Mouse (Mus musculus): ENCODE data around the gene Arpp21. TPM values are rescaled to one million over a fixed set of nuclear protein-coding genes. Genes with fewer than 3 reads are reported as not detected.

The Arpp21 gene
- total RNA-seq, 2 experiments from 2014 or later, result 81.0 to 87.2 TPM

- no peak for DNase-seq (ENCODE audit: low spot score in 2 of 2)
Measured at GRCm38 (mm10) chr9:112185746-112186145, 50.0 kb downstream of the Arpp21 start.

- no peak for DNase-seq (ENCODE audit: low spot score in 2 of 2)
Measured at GRCm38 (mm10) chr9:112182738-112183137, 53.0 kb downstream of the Arpp21 start.

GRCm38 (mm10) chr9:112180006-112180405 is 55.7 kb downstream of the Arpp21 start:
- DNase-seq (ENCODE audit: low spot score in 2 of 2), result no peak

- DNase-seq (ENCODE audit: low spot score in 2 of 2), result no peak
Measured at GRCm38 (mm10) chr9:112178438-112178837, 57.3 kb downstream of the Arpp21 start.

GRCm38 (mm10) chr9:112177569-112177968 is 58.2 kb downstream of the Arpp21 start:
- DNase-seq (ENCODE audit: low spot score in 2 of 2), result no peak

GRCm38 (mm10) chr9:112176317-112176716 is 59.4 kb downstream of the Arpp21 start:
- no peak for DNase-seq (ENCODE audit: low spot score in 2 of 2)

- no peak for DNase-seq (ENCODE audit: low spot score in 2 of 2)
Measured at GRCm38 (mm10) chr9:112174407-112175357, 61.1 kb downstream of the Arpp21 start.

- no peak for DNase-seq (ENCODE audit: low spot score in 2 of 2)
Measured at GRCm38 (mm10) chr9:112173778-112174177, 62.0 kb downstream of the Arpp21 start.

- DNase-seq (ENCODE audit: low spot score in 2 of 2), result no peak
Measured at GRCm38 (mm10) chr9:112164677-112165076, 71.1 kb downstream of the Arpp21 start.

- no peak for DNase-seq (ENCODE audit: low spot score in 2 of 2)
Measured at GRCm38 (mm10) chr9:112160981-112161380, 74.8 kb downstream of the Arpp21 start.

- no peak for DNase-seq (ENCODE audit: low spot score in 2 of 2)
Measured at GRCm38 (mm10) chr9:112153972-112154371, 81.8 kb downstream of the Arpp21 start.

GRCm38 (mm10) chr9:112152762-112153161 is 83.0 kb downstream of the Arpp21 start:
- DNase-seq (ENCODE audit: low spot score in 2 of 2), result no peak

- no peak for DNase-seq (ENCODE audit: low spot score in 2 of 2)
Measured at GRCm38 (mm10) chr9:112151177-112151576, 84.6 kb downstream of the Arpp21 start.

- DNase-seq (ENCODE audit: low spot score in 2 of 2), result no peak
Measured at GRCm38 (mm10) chr9:112140658-112141057, 95.1 kb downstream of the Arpp21 start.

GRCm38 (mm10) chr9:112137820-112138219 is 97.9 kb downstream of the Arpp21 start:
- DNase-seq (ENCODE audit: low spot score in 2 of 2), result no peak

GRCm38 (mm10) chr9:112130812-112131211 is 104.9 kb downstream of the Arpp21 start:
- DNase-seq (ENCODE audit: low spot score in 2 of 2), result no peak

- DNase-seq (ENCODE audit: low spot score in 2 of 2), result no peak
Measured at GRCm38 (mm10) chr9:112124667-112125066, 111.1 kb downstream of the Arpp21 start.

GRCm38 (mm10) chr9:112124184-112124583 is 111.6 kb downstream of the Arpp21 start:
- DNase-seq (ENCODE audit: low spot score in 2 of 2), result no peak

- no peak for DNase-seq (ENCODE audit: low spot score in 2 of 2)
Measured at GRCm38 (mm10) chr9:112123421-112123828, 112.3 kb downstream of the Arpp21 start.

GRCm38 (mm10) chr9:112119535-112119934 is 116.2 kb downstream of the Arpp21 start:
- DNase-seq (ENCODE audit: low spot score in 2 of 2), result no peak

- no peak for DNase-seq (ENCODE audit: low spot score in 2 of 2)
Measured at GRCm38 (mm10) chr9:112119106-112119433, 116.7 kb downstream of the Arpp21 start.

- DNase-seq (ENCODE audit: low spot score in 2 of 2), result no peak
Measured at GRCm38 (mm10) chr9:112118411-112119105, 117.2 kb downstream of the Arpp21 start.

All from gastrocnemius, postnatal 4 days (tissue).